1 mouse cellular context compared by ENCODE assay signal in genomic region chr9:30431909-30432308, GRCm38 (mm10).
A peak's percentile ranks its signal among the peaks of the same experiment; 100 is the strongest.
TF ChIP-seq lines count a peak whose summit lies in the region.

No protein-coding gene starts in this region.

TF ChIP-seq in CH12.LX, 34 proteins besides CTCF, POLR2A, EP300 and RAD21 (continued from another document):
- TF ChIP-seq SMC3 (IDR thresholded peaks at IDR 0.05; ENCODE audit: low read depth, low read length) (no peak), TBP (conservative IDR thresholded peaks at IDR 0.05; ENCODE audit: low read depth, low read length) (no peak), POLR2AphosphoS2 (IDR thresholded peaks at IDR 0.05; ENCODE audit: low read depth, low read length) (no peak), JUN (IDR thresholded peaks at IDR 0.05; ENCODE audit: insufficient read depth, low read depth, low read length) (no peak), SIN3A (IDR thresholded peaks at IDR 0.05; ENCODE audit: low read length) (peak; percentile 35; the same call in 1 of the 2 replicates)
